Comparison of ENCODE assay signal across 9 mouse cellular contexts in the genomic region with DNA sequence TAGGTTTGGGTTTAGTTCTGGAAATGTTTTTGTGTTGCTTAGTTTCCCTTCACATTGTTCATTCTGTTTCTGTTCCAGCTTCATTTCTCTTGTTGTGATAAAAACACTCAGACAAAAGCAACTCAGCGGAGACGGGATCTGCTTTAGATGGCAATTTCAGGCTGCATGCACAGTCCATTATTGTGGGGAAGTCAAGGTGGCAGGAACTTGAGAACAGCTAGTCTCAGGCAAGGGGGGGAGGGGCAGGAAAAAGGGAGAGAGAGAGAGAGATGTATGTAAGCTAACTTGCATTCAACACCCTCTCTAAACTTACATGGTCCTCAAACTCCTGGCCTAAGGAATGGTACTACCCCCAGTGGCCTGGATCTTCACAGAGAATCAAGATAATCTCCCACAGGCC.
"Had no signal": no experiment of that assay in that cellular context is flagged by ENCODE, and none has a peak within 500 bp of the region (broad histone marks: within the 10 kb centered on the region; RNA-seq: fewer than 3 reads in every experiment).

No protein-coding gene starts in this region.

- H3K27me3 ChIP-seq: midbrain, embryonic 15.5 days had no signal

- H3K27ac ChIP-seq: layer of hippocampus, adult 2 months; liver, embryonic 15.5 days; midbrain, embryonic 15.5 days; neural tube, embryonic 12.5 days; stomach, postnatal 0 days had no signal

- H3K36me3 ChIP-seq: liver, embryonic 15.5 days; midbrain, embryonic 15.5 days; neural tube, embryonic 12.5 days had no signal

- H3K9ac ChIP-seq: liver, embryonic 15.5 days; midbrain, embryonic 15.5 days; neural tube, embryonic 12.5 days had no signal

- H3K9me3 ChIP-seq: liver, embryonic 15.5 days; midbrain, embryonic 15.5 days; neural tube, embryonic 12.5 days had no signal

- DNase-seq: kidney, postnatal 4 days; lung, adult 2 months; lung, postnatal 36 days; thymus, postnatal 4 days had no signal

- H3K4me3 ChIP-seq: neural tube, embryonic 12.5 days had no signal
